Mouse (Mus musculus): ENCODE measurements around the gene Tmem238.
"Not testable (repeated sequence)": the region's sequence is repeated elsewhere in the genome, so short reads cannot be mapped to it uniquely, and the experiment has no call there.

Tmem238 gene

DNA sequence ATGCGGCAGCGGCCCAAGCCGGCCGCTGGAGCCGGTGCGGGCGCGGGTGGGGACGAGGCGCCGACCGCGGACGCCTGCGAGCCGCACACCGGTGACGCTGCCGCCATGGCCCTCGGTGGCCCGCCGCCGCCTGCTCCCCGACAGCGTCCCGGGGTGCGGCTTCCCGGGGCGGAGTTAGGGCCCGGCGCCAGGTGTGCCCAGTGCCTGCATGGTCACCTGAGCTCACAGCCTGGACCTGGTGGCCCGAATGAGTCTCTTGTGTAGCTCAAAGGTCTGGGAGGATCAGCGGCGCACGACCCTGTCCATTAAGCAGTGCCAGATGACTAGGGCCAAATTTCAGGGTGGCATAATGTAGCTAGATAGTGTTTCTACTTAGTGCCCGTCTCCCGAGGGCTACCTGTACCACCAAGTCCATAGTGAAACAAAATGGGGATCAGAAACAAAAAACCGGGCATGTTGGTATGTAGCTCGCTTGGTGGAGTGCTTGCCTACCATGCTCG is at the start of gene Tmem238:
Tmem238 (minus strand) TSS at position 221 of the 500 bp plus-strand sequence.
- DNase-seq, result peak; percentile 88 to 94

DNA sequence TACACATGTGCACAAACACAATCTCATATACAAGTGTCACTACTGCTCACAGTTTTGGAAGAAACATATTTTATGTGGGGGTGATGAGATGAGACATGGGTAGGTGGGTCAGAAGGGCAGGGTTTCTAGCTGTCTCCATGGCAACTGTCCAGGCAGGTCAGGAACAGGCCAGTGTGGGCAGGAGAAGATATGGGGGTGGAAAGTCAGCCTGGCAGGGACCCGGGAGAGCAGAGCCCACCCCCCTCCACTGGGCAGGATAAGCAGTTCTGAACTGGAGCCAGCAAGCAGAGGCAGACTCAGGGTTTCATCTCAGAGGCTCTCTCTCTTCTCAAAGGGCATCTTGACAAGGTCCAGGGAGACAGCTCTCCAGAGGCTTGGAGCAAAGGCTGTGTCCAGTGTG is 48.2 kb upstream of the Tmem238 start:
- DNase-seq, result no peak

DNA sequence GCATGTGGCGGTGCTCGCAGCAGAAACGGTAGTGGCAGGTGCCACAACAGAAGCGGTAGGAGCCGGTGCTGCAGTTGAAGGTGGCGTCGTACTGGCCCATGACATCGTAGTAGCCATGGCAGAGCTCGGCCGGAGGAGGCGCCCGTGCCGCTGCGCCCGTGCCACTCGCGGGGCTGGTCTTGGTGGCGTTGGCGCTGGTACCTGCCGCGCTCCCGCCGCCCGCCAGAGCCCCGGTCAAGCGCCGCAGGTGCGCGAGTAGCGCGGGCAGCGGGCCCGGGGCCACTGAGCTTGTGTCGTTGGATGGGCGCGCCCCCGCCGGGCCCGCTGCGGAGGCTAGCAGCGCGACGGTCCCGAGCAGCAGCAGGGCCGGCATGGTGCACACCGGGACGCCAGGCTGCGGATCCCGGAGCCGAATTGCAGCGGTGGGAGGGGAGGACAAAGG is 46.9 kb upstream of the Tmem238 start:
- DNase-seq, result peak; percentile 77 to 90

DNA sequence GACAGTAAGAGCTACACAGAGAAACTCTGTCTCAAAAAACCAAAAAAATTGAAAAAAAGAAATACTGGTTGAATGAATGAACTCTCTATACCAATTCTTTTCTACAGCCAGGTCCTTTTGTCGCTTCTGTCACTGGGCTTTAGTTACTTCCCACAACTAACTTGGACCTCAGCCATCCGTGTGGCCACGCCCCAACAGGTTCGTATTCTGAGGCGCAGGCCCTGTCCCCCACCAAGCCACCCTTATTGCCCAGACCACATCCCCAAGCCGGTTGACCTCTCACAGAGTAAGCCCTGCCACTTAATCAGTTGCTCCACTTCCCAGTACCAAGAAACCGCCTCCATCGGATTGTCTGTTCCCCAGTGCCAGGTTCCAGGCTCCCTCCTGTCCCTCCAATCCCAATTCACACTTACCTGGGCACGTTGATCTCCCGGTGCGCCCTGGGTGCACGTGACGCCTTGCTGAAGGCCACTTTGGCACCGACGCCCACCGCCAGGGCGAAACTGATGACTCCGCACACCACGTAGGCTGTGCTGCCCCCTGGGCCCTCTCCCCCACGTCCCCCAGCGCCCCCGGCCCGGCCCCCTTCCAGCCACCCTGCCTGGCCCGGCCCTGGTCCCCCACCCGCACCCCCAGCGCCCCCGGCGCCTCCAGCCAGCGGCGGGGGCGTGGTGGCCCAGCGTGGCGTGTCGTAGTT is 46.3 kb upstream of the Tmem238 start:
- peak; percentile 42 to 56 for DNase-seq

DNA sequence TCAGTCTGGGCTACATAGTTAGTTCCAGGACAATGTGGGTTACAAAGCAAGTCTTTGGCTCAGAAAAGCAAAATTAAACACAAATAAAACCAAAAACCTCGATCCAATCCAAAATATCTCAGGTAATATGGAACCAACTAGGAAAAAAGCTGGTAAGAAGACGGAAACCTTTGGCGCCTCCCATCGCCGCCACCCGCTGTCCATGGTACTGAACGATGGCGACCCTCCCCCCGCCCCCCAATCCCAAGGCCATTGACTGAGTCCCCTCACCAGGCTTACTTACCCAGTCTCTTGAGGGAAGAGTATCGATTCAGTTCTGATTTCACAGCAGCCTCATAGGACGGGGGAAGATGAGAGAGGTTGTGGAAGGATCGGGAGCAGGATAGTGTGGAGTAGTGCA is 41.0 kb upstream of the Tmem238 start:
- DNase-seq, result no peak

DNA sequence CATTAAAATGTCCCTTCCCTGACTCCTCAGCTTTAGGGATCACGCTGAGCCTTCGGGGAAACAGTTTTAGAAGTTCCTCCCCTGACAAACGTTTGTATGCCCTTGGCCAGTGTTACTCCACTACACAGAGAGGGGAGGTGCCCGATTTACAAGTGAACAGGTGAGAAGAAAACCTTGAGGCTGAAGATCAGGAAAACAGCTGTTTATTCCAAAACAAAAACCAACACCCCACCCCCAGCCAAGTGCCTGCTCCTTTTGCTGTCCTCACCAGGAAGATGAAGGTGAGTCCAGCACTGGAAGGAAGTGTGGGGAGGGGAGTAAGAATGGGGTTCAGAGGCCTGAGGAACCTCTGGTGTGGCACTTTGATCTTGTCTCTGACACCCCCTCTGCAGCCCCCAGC is 35.9 kb upstream of the Tmem238 start:
- no peak for DNase-seq

DNA sequence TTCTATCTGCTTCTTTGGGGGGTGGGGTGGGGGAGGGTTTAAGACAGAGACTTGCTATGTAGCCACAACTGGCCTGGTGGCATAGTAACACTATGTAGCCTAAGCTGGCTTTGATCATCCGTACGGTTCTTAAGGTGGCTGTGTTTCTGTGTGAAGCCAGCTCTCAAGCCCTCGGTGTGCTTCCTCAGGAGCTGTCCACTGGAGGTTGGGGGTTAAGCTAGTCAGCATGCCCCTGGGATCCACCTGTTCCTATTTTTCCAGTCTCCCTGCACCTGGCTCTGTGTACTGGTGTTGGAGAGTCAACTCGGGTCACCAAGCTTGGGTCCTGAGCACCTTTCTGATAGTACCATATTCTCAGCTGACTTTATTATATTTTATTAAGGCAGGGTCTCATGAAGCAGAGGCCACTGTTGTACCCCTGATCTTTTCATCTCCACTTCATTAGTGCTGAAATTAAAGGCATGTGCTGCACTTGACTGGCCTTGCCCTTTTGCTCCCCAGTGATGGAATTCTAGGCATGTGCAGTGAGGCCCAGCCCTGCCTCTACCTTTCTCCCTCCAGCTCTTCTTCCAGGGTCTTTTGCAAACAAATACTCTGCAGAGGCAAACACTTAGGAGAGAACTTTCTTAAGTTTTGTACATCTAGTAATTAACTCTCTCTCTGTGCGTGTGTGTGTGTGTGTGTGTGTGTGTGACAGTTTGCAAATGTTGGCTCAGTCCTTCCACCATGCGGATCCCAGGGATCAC is 32.9 kb upstream of the Tmem238 start:
- peak; percentile 30 to 48 for DNase-seq

DNA sequence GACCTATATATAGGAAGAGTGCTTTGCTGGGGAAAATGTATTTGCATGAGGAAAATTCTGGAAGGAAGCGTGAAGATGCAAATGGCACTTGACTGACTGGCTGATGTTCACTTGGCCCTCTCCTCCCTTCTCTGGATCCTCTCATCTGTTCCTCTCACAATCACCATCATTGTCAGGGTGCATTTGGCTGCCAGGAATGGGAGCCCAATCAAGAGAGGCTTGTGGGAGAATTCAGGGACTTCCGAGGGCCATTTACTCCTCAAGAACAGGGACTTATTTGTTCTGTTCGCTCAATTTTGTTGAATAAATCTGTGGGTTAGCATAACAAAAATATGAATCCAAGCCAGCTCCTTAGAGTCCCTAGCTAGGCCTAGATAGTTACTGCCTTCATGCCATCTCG is 32.2 kb upstream of the Tmem238 start:
- no peak for DNase-seq

DNA sequence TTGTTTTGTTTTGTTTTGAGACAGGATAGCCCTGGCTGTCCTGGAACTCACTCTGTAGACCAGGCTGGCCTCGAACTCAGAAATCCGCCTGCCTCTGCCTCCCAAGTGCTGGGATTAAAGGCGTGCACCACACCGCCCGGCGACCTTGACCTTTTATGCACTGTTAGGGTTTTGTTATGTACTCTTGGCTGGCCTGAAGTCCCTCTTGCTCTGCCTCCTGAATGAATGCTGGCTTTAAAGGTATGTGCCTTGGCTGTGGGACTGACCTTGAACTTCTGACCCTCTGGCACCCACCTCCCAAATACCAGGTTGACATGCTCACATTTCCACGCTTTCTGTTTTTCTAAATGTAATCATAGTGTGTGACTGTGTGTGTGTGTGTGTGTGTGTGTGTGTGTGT is 31.5 kb upstream of the Tmem238 start:
- DNase-seq, result not testable (repeated sequence)

DNA sequence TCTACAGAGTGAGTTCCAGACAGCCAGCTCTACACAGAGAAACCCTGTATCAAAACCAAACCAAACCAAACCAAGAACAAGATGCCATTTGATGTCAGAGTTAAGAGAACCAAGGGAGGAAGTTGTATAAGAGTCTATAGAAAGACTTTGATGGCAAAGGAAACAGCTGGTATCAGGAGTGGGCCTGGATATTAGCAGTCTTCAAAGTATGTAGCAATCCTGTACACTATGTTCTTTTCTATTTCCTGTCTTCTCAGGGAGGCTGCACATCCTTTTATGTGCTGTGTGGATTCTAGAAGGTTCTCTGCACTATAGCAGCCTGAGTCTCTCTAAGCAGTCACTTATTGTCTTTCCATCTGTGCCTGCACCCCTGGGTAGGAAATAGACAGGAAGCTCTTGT is 27.1 kb upstream of the Tmem238 start:
- no peak for DNase-seq

DNA sequence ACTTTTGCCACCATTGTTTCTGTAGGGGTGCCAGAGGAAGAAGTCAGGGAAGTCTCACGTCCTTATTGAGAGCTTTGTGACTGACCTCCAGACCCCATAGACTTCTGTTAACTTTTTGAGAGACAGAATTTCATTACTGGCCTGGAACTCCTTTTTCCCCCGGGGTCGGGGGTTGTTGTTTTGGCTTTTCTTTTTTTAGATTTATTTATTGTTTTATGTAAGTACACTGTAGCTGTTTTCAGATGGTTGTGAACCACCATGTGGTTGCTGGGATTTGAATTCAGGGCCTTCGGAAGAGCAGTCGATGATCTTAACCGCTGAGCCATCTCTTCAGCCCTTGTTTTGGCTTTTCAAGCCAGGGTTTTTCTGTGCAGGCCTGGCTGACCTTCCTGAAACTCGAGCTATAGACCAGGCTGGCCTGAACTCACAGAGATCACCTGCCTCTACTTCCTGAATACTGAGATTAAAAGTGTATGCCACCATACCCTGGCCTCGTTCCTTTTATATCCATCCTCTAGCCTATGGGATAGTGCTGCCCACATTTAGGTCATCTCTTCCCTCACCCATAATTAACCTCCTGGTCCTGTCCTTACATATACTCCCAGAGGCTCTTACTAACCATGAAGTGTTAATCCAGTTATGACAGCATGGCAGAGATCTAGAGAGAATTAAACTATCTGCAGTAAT is 23.8 kb upstream of the Tmem238 start:
- DNase-seq, result no peak

DNA sequence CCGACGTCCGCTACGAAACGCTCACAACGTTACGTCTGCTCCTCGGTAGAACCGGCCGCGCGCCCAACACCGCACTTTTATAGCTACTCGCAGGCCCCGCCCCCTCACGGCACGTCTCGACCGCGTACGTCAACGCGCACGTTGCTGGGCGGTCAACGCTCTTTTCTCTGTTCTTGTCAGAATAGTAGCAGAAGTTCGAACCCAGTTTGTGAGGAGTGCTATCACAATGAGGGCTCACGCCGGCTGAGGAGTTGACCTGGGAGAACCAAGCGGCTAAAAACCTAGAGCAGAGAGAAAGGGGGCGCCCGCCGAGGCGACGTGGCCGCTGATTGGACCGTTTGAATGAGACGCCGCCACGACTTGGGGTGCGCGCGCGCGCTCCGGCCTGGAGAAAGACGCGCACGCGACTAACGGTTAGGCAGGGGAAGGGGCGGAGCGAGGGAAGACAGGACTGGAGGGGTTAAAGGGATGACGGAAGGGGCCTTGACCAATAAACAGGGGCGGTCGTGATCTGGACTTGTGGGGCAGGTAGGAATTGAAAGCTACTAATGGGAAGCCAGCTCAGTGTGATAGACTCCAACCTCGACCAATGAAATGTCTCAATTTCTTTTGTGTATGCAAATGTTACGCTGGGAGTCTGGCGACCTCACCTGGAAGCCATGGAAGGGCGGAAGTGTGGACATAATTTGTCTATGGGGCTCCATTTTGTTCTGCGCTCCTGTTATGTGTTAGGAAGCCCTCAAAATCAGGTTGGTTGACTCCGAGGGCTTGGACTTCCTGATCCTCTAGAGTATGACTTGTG is 23.0 kb upstream of the Tmem238 start, which contains the start of gene Ube2s:
Ube2s (minus strand) TSS at position 288 of the 802 bp plus-strand sequence.
- DNase-seq, result peak; percentile 99 to 100

DNA sequence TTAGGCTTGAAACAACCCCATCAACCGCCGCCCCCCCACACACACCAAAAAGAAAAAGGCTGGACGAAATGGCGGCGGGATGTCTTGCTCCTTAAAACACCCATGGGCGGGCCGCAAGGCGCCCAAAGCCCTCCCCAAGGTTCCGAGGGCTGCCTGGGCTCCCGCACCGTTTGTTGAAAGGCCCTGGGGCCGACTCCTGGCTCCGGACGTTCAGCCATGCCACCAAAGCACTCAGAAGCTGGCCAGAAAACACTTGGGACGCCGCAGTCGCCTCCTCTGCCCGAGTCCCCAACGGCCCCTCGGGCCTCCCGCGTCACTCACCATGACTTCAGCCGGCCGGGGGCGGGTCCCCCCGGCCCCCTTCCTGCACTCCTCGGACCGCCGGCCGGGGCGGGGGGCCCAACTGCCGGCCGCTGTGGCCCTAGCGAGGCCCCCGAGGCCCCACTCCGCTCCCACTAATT is 22.4 kb upstream of the Tmem238 start:
- peak; percentile 17 to 55 for DNase-seq

DNA sequence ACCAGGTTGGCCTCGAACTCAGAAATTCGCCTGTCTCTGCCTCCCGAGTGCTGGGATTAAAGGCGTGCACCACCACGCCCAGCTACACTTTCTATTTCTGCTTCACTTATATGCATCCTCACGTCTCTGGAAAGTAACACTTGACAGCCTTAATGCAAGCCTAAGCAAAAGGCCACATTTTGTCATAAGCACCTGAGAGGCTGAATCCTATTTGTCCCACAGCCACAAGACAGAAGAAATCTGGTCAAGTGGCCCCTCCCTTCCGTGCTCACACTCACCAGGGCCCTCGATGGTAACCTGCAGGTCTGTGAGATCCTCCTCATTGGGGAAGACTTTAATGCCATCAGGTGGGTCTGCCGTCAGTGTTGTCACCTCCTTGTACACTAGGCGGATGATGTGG is 21.7 kb upstream of the Tmem238 start:
- not testable (repeated sequence) for DNase-seq

DNA sequence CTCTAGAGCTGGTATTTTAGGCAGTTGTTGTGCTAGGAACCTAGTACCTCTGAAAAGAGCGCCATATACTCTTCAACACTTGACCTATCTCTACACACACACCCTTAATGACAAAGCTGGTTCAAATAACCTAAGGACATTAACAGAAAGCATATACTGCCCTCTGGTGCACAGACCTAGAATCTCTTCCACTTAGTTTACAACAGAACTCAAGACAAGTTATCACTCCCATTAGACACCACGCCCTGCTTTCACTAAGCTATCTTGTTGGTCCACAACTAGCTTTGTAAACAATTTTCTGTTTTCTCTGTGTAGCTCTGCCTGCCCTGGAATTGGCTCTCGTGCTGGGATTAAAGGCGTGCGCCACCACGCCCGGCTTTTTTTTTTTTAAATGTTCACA is 17.3 kb upstream of the Tmem238 start:
- DNase-seq, result peak in 1 of 2 experiments; percentile 66

DNA sequence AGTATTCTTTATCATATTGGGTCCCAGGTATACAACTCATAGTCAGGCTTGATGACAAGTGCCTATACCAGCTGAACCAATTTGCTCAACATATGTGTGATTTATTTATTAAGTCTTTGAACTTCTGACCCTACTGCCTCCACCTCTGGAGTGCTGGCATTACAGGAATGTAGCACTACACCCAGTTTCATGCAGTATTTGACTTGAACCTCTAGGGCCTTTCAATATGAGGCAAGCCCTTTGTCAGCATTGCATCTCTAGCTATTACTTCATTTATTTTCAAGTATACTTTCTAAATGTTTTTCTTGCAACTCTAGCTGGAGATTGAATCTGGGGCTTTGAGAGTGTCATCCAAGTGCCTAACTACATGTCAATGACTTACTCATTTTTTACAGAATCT is 12.8 kb upstream of the Tmem238 start:
- no peak for DNase-seq

DNA sequence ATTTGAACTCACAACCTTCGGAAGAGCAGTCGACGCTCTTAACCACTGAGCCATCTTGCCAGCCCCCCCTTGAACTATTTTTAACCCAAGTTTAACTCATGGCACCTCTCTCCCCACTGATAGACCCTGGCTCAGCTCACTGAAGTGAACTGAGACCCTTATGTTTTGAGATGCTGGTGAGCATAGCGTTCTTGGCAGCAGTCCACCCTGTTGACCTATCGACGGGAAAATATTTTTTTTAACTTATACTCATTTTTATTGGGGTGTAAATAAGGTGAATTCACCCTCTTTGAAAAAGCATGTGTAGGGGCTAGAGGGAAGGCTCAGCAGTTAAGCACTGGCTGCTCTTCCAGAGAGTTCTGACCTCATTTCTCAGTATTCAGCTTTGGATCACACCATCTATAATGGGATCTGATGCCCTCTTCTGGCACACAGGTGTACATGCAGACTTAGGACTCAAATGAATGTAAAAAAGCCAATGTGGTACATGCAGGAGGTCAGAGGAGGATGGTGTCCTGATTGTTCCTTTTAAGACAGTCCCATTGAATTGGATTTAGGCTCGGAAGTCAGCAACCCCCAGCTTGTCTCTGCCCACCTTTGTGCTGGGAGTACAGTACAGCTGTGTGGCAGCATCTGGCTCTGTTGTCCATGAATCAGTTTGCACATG is 6.4 kb upstream of the Tmem238 start:
- DNase-seq, result peak; percentile 20 to 45

DNA sequence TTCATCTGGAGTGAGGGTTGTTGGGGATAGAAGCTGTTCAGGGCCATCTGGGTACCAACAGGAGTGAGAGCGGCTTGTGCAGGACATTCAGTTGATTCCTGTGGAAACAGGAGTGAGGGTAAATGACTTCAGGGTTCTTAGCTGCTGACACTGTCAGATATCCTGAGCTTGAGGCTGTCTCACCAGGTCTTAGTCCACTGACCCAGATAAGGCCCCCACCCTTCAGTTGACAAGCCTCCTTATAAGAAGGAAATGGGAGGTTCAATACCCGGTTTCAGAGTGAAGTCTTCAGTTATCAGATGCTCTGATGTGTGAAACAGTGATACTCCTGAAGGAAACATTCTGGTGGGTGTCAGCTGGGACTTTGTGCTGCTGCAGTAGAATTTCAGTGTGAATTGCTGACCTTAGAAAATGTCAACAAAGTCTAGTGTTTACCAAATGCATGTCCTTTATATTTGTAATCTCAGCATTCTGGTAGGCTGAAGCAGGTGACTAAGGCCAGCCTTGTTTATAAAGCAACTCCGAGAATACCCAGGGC is 5.2 kb upstream of the Tmem238 start:
- DNase-seq, result no peak

DNA sequence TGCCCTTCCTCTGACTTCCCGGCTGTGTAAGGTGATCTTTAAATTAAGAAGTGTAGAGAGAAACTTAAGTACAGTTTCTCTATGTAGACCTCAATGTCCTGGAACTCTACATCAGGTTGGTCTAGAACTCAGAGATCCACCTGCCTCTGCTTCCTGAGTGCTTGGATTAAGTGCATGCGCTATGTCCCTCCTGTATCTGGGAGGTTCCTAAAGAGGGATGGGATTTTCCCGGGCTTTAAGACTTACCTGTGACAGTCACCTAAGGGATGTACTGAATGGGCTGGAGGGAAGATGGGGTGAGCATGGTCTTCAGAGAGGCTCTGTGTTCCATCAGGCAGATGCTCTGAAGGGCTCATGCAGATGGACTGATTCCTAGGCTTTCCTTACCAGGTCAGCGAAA is 4.2 kb upstream of the Tmem238 start:
- no peak for DNase-seq

DNA sequence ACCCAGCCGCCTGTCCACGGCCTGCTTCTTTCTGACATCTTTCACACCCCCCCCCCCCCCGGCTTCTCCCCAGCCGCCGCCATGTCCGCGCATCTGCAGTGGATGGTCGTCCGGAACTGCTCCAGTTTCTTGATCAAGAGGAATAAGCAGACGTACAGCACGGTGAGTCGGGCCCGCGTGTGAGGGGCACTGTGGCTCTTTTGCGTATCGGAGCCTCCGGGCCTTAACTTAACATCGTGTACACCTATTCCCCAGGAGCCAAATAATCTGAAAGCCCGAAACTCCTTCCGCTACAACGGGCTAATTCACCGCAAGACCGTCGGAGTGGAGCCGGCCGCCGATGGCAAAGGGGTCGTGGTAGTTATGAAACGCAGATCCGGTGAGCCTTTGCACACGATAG is 3.8 kb upstream of the Tmem238 start:
- not testable (repeated sequence) for DNase-seq

Data from kidney, postnatal 25 days (tissue).